Mouse (Mus musculus) CH12.LX (cell line): ENCODE data around the gene Chd5. TPM values are rescaled to one million over a fixed set of nuclear protein-coding genes. Genes with fewer than 3 reads are reported as not detected.

ENCODE experiments used
- DNase-seq: peaks from one replicate; pipeline ENCODE4 v3.0.0-alpha.2; 2013; ENCODE audit errors: extremely low read depth
- H3K27ac ChIP-seq: 2 replicates; pipeline ENCODE4 v1.5.1; 2012; ENCODE audit warnings: low read depth, mild to moderate bottlenecking, control low read depth, moderate library complexity; ENCODE audit not compliant: insufficient read depth
- H3K27me3 ChIP-seq: replicated peaks from 2 replicates; pipeline ENCODE3; 2012; ENCODE audit warnings: inconsistent platforms
- H3K36me3 ChIP-seq, 2 experiments: replicated peaks in 1 of 2; 2 replicates each; pipeline versions ENCODE3 to v1.6.1; 2012; ENCODE audit warnings: inconsistent platforms in 1 of 2, low read length in 1 of 2, mild to moderate bottlenecking in 1 of 2, mixed read lengths in 1 of 2, moderate library complexity in 1 of 2; ENCODE audit not compliant: control insufficient read depth in 1 of 2, insufficient read depth in 1 of 2
- H3K4me1 ChIP-seq, 2 experiments: 2 replicates each; pipeline ENCODE4 v1.6.1; 2012; ENCODE audit warnings: inconsistent platforms in 1 of 2, moderate library complexity in 1 of 2; ENCODE audit not compliant: insufficient read depth in 2 of 2, control insufficient read depth in 1 of 2
- H3K4me2 ChIP-seq: 2 replicates; pipeline ENCODE4 v1.6.1; 2012; ENCODE audit warnings: low read depth, mild to moderate bottlenecking, control low read depth; ENCODE audit not compliant: poor library complexity, insufficient read depth, severe bottlenecking
- H3K4me3 ChIP-seq, 3 experiments: fragments of 150-350 bp in 1 of 3; sonication (generic) in 1 of 3; replicated peaks in 1 of 3; 2 replicates each; pipeline versions ENCODE3 to v1.5.1; 2011 to 2012; ENCODE audit warnings: low read depth in 2 of 3, low read length in 2 of 3, mild to moderate bottlenecking in 2 of 3, moderate library complexity in 2 of 3, control low read depth in 1 of 3, improper control_type of control experiment in 1 of 3, inconsistent platforms in 1 of 3, mixed read lengths in 1 of 3; ENCODE audit not compliant: poor library complexity in 1 of 3
- H3K79me2 ChIP-seq: replicated peaks from 2 replicates; pipeline ENCODE4 v1.6.1; 2012; ENCODE audit warnings: mild to moderate bottlenecking, moderate library complexity; ENCODE audit not compliant: control insufficient read depth, poor library complexity, insufficient read depth, severe bottlenecking; ENCODE audit errors: extremely low read depth
- H3K9ac ChIP-seq: 2 replicates; pipeline ENCODE4 v1.6.1; 2012; ENCODE audit warnings: low read depth, mild to moderate bottlenecking, control low read depth, moderate library complexity; ENCODE audit not compliant: insufficient read depth
- H3K9me3 ChIP-seq: replicated peaks from 2 replicates; pipeline ENCODE3; 2012; ENCODE audit warnings: low read length, inconsistent platforms, mixed read lengths
- BHLHE40 ChIP-seq: IDR thresholded peaks from 2 replicates; pipeline ENCODE4 v1.6.1; 2011; ENCODE audit warnings: mild to moderate bottlenecking, low read depth, low read length, improper control_type of control experiment
- CHD2 ChIP-seq: IDR thresholded peaks from 2 replicates; pipeline ENCODE4 v1.6.1; 2011; ENCODE audit warnings: low read length, improper control_type of control experiment
- CTCF ChIP-seq, 2 experiments: IDR thresholded peaks in 1 of 2; conservative IDR thresholded peaks in 1 of 2; 2 replicates each; pipeline ENCODE4 v1.5.1; 2011 to 2012; ENCODE audit warnings: low read depth in 2 of 2, low read length in 2 of 2, improper control_type of control experiment in 1 of 2, inconsistent platforms in 1 of 2, mild to moderate bottlenecking in 1 of 2, moderate library complexity in 1 of 2
- ELF1 ChIP-seq: IDR thresholded peaks from 2 replicates; pipeline ENCODE4 v1.6.1; 2014; ENCODE audit warnings: low read depth, mild to moderate bottlenecking, inconsistent platforms, low read length, improper control_type of control experiment
- IRF4 ChIP-seq: IDR thresholded peaks from 2 replicates; pipeline ENCODE4 v1.6.1; 2014; ENCODE audit warnings: low read depth, mild to moderate bottlenecking, inconsistent platforms, low read length, improper control_type of control experiment
- MYC ChIP-seq: IDR thresholded peaks from 2 replicates; pipeline ENCODE4 v1.6.1; 2011; ENCODE audit warnings: low read depth, mild to moderate bottlenecking, improper control_type of control experiment, low read length
- NELFE ChIP-seq: IDR thresholded peaks from 2 replicates; pipeline ENCODE4 v1.6.1; 2011; ENCODE audit warnings: low read depth, low read length, improper control_type of control experiment
- POLR2A ChIP-seq: IDR thresholded peaks from 2 replicates; pipeline ENCODE4 v1.6.1; 2011; ENCODE audit warnings: low read depth, mild to moderate bottlenecking, improper control_type of control experiment, low read length
- RAD21 ChIP-seq: IDR thresholded peaks from 2 replicates; pipeline ENCODE4 v1.6.1; 2011; ENCODE audit warnings: low read depth, mild to moderate bottlenecking, low read length, improper control_type of control experiment, moderate library complexity
- SIN3A ChIP-seq: IDR thresholded peaks from 2 replicates; pipeline ENCODE4 v1.6.1; 2012; ENCODE audit warnings: low read length, improper control_type of control experiment, inconsistent platforms
- SMC3 ChIP-seq: IDR thresholded peaks from 2 replicates; pipeline ENCODE4 v1.6.1; 2011; ENCODE audit warnings: low read depth, low read length, improper control_type of control experiment
- TBP ChIP-seq: conservative IDR thresholded peaks from 2 replicates; pipeline ENCODE4 v1.6.1; 2011; ENCODE audit warnings: low read depth, low read length, improper control_type of control experiment
- TCF12 ChIP-seq: IDR thresholded peaks from 2 replicates; pipeline ENCODE4 v1.6.1; 2014; ENCODE audit warnings: low read depth, mild to moderate bottlenecking, inconsistent platforms, low read length, improper control_type of control experiment
- ZNF384 ChIP-seq: IDR thresholded peaks from 2 replicates; pipeline ENCODE4 v1.6.1; 2012; ENCODE audit warnings: low read depth, low read length, improper control_type of control experiment, inconsistent platforms
- dilution Hi-C: fragments of 300-500 bp; cut with MboI; formaldehyde crosslinking; loops from 2 replicates; pipeline ENCODE4 v1.14.3; 2020; ENCODE audit warnings: low sequenced_read_pairs; ENCODE audit not compliant: extremely low pct_unique_long_range_greater_than_20kb, extremely low pct_ligation_motif_present
- in situ Hi-C: fragments of 300-500 bp; cut with MboI; formaldehyde crosslinking; loops from 3 replicates; pipeline ENCODE4 v1.14.3; 2019; ENCODE audit warnings: low sequenced_read_pairs, low pct_ligation_motif_present, low pct_unique_long_range_greater_than_20kb, mixed read lengths
- polyA plus RNA-seq: library from polyadenylated mRNA; unstranded; fragments of >175 nt; gene quantifications from 2 replicates; pipeline ENCODE4 v1.2.1, GENCODE M21; 2012; ENCODE audit warnings: low read depth; ENCODE audit not compliant: insufficient read length
- total RNA-seq, 2 experiments: library from RNA; depleted of rRNA; stranded (reverse); fragments of 300-350 nt in 1 of 2; fragments of >200 nt in 1 of 2; gene quantifications; 2 replicates each; pipeline ENCODE4 v1.2.3; 2012 to 2014

Chd5 gene
- total and polyA plus RNA-seq, 3 experiments = 0.44 to 3.4 (median 1.2) TPM

- TF ChIP-seq ELF1 (peak; percentile 68), IRF4 (no peak)
- TF ChIP-seq, all 38 proteins: peak for 1
- no peak overlapping the region for H3K4me3 ChIP-seq
- H3K9me3 ChIP-seq = peaks cover 2% of the 10 kb centered on the region
- no peak overlapping the region for H3K4me2 ChIP-seq
- in situ Hi-C loops = no loop called here
- DNase-seq = no peak
- no peaks in the 10 kb centered on the region for H3K27me3 ChIP-seq
- dilution Hi-C loops = no loop called here
- peaks cover 5 to 17% of the 10 kb centered on the region in 2 experiments for H3K36me3 ChIP-seq
- no peak overlapping the region for H3K27ac ChIP-seq
- peaks cover 21 to 43% of the 10 kb centered on the region in 2 experiments for H3K4me1 ChIP-seq
- no peaks in the 10 kb centered on the region for H3K79me2 ChIP-seq
- no peak overlapping the region for H3K9ac ChIP-seq
Observed at GRCm38 (mm10) chr4:152340584-152341284, 2.3 kb downstream of the Chd5 start.

GRCm38 (mm10) chr4:152343296-152343695 lies 4.8 kb downstream of the Chd5 start:
- no peak overlapping the region for H3K9ac ChIP-seq
- H3K36me3 ChIP-seq = peaks cover 0 to 4% of the 10 kb centered on the region in 2 experiments
- H3K4me1 ChIP-seq = peaks cover 19 to 42% of the 10 kb centered on the region in 2 experiments
- H3K27ac ChIP-seq = no peak overlapping the region
- H3K4me3 ChIP-seq = no peak overlapping the region
- in situ Hi-C loops (no loop called here), dilution Hi-C loops (no loop called here)
- TF ChIP-seq CTCF (conservative IDR thresholded peaks at IDR 0.05 in 1 of 2, IDR thresholded peaks at IDR 0.05 in 1 of 2; ENCODE audit: low read depth in 2 of 2, low read length in 2 of 2) = peak; percentile 70 to 71
- TF ChIP-seq SMC3 = peak; percentile 55
- no peak for TF ChIP-seq MYC
- no peak for TF ChIP-seq TCF12
- no peak for TF ChIP-seq ZNF384
- TF ChIP-seq POLR2A = no peak
- no peak for TF ChIP-seq BHLHE40
- TF ChIP-seq TBP = no peak
- peak; percentile 64 for TF ChIP-seq RAD21
- H3K4me2 ChIP-seq = no peak overlapping the region
- no peaks in the 10 kb centered on the region for H3K79me2 ChIP-seq
- peaks cover 2% of the 10 kb centered on the region for H3K27me3 ChIP-seq
- no peak for DNase-seq
- peaks cover 2% of the 10 kb centered on the region for H3K9me3 ChIP-seq

- Histone ChIP-seq H3K4me1 (peaks cover 20 to 42% of the 10 kb centered on the region in 2 experiments), H3K27me3 (peaks cover 2% of the 10 kb centered on the region), H3K4me3 (no peak overlapping the region), H3K9ac (no peak overlapping the region; the same call in 1 of the 2 replicates)
- dilution Hi-C loops = no loop called here
- in situ Hi-C loops = no loop called here
- no peak for TF ChIP-seq SIN3A
- TF ChIP-seq POLR2A = peak; percentile 45; the same call in 1 of the 2 replicates
- no peak for TF ChIP-seq ZNF384
- TF ChIP-seq CHD2 = no peak
- TF ChIP-seq NELFE = no peak
- no peak for TF ChIP-seq MYC
- TF ChIP-seq, all 38 proteins: peak for 1
- Histone ChIP-seq H3K79me2 (no peaks in the 10 kb centered on the region), H3K9me3 (no peaks in the 10 kb centered on the region), H3K4me2 (peak overlapping the region; percentile 3; the same call in 1 of the 2 replicates), H3K36me3 (peaks cover 0 to under 1% of the 10 kb centered on the region in 2 experiments), H3K27ac (no peak overlapping the region)
- DNase-seq = no peak
Observed at GRCm38 (mm10) chr4:152344651-152345050, 6.2 kb downstream of the Chd5 start.
